ENCODE assay signal across 20 mouse cellular contexts in genomic region chr13:43819020-43819310, GRCm38 (mm10).
"Had no signal": no experiment of that assay in that cellular context is flagged by ENCODE, and none has a peak within 500 bp of the region (broad histone marks: within the 10 kb centered on the region; RNA-seq: fewer than 3 reads in every experiment).

No protein-coding gene starts in this region.

- H3K9ac ChIP-seq: liver, postnatal 0 days; lung, embryonic 15.5 days; midbrain, embryonic 12.5 days; neural tube, embryonic 12.5 days had no signal

- H3K4me1 ChIP-seq: lung, embryonic 15.5 days; megakaryocyte, embryonic 14.5 days; midbrain, embryonic 12.5 days; neural tube, embryonic 12.5 days had no signal

- H3K27ac ChIP-seq: lung, embryonic 15.5 days; macrophage; midbrain, embryonic 12.5 days; neural tube, embryonic 12.5 days had no signal

- H3K4me2 ChIP-seq: lung, embryonic 15.5 days; midbrain, embryonic 12.5 days; neural tube, embryonic 12.5 days had no signal

- H3K36me3 ChIP-seq: lung, embryonic 15.5 days; midbrain, embryonic 12.5 days; neural tube, embryonic 12.5 days had no signal

- ATAC-seq: liver, postnatal 0 days; lung, postnatal 0 days; midbrain, embryonic 16.5 days had no signal

- H3K27me3 ChIP-seq: lung, embryonic 15.5 days; midbrain, embryonic 12.5 days; neural tube, embryonic 12.5 days had no signal

- H3K9me3 ChIP-seq: lung, embryonic 15.5 days had no signal

- H3K4me3 ChIP-seq: lung, embryonic 15.5 days; megakaryocyte, embryonic 14.5 days; midbrain, embryonic 12.5 days; neural tube, embryonic 12.5 days had no signal

- DNase-seq: liver, postnatal 0 days; lung, adult 2 months; lung, postnatal 14 days; lung, postnatal 36 days; midbrain, embryonic 14.5 days; retina, postnatal 1 day; right cerebral cortex, adult 18-20 months; right cerebral cortex, postnatal 25 days; right cerebral cortex, postnatal 4 days; spleen, adult 18-20 months; thymus, adult 18-20 months; thymus, postnatal 14 days; thymus, postnatal 36 days had no signal
